Comparison of ENCODE assay signal across 26 mouse cellular contexts in the genomic region with DNA sequence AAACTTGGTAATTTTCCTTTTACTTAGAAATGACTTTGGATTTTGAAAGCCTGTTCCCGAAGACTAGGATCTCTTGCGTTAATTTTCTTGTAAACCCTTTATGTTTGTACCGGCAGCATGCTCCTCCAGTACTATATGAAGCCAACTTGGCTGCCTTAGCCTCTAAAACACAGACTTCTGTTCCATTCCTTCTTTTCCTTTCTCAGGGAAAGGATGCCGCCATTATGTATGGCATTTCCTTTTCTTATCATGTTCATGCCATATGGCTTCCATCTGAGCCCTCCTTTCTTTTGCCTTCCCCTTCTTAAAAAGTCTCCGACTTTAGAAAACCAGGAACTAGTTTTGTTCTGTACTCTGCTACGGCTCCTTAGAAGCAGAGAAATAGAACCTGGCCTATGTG.
DNase-seq lines count a peak whose midpoint lies in the region; ATAC-seq and TF ChIP-seq lines count a peak whose summit lies in the region.
"Had no signal": no experiment of that assay in that cellular context is flagged by ENCODE, and none has a peak within 500 bp of the region (broad histone marks: within the 10 kb centered on the region; RNA-seq: fewer than 3 reads in every experiment).

No protein-coding gene starts in this region.

- no peak overlapping the region for H3K27ac ChIP-seq in forebrain, embryonic 16.5 days (ENCODE audit: low read length)
- H3K27ac ChIP-seq in forebrain, embryonic 13.5 days = no peak overlapping the region
- H3K27ac ChIP-seq in layer of hippocampus, adult 2 months = peak overlapping the region; percentile 24; the same call in 1 of the 2 replicates
- H3K27ac ChIP-seq: embryonic facial prominence, embryonic 13.5 days; embryonic facial prominence, embryonic 15.5 days; forebrain, embryonic 10.5 days; forebrain, embryonic 12.5 days had no signal

- no peak for TF ChIP-seq POLR2A in brain, embryonic 14.5 days (IDR thresholded peaks at IDR 0.05; ENCODE audit: borderline replicate concordance, extremely low read depth, insufficient read depth, insufficient read length, poor library complexity, severe bottlenecking)

- no peak for TF ChIP-seq CTCF in layer of hippocampus, adult 2 months (conservative IDR thresholded peaks at IDR 0.05)
- TF ChIP-seq CTCF in brain, embryonic 14.5 days (IDR thresholded peaks at IDR 0.05; ENCODE audit: borderline replicate concordance, extremely low read depth, insufficient read depth, insufficient read length) = no peak

- no peak overlapping the region for H3K4me2 ChIP-seq in forebrain, embryonic 16.5 days (ENCODE audit: low read length)
- no peak overlapping the region for H3K4me2 ChIP-seq in forebrain, embryonic 13.5 days
- H3K4me2 ChIP-seq: embryonic facial prominence, embryonic 13.5 days; embryonic facial prominence, embryonic 15.5 days; forebrain, embryonic 12.5 days had no signal

- no peak overlapping the region for H3K9ac ChIP-seq in forebrain, embryonic 16.5 days (replicated peaks; ENCODE audit: low read depth, low read length)
- H3K9ac ChIP-seq in forebrain, embryonic 13.5 days = no peak overlapping the region
- H3K9ac ChIP-seq: embryonic facial prominence, embryonic 13.5 days; embryonic facial prominence, embryonic 15.5 days; forebrain, embryonic 12.5 days had no signal

- H3K27me3 ChIP-seq in forebrain, embryonic 16.5 days (replicated peaks; ENCODE audit: control insufficient read depth, insufficient read depth, low read length) = no peaks in the 10 kb centered on the region
- H3K27me3 ChIP-seq in forebrain, embryonic 13.5 days = no peaks in the 10 kb centered on the region
- H3K27me3 ChIP-seq: CH12.LX; embryonic facial prominence, embryonic 13.5 days; embryonic facial prominence, embryonic 15.5 days; forebrain, embryonic 12.5 days; Patski had no signal

- no peaks in the 10 kb centered on the region for H3K4me1 ChIP-seq in forebrain, embryonic 16.5 days (replicated peaks; ENCODE audit: control insufficient read depth, insufficient read depth, low read length)
- H3K4me1 ChIP-seq in forebrain, embryonic 13.5 days = no peaks in the 10 kb centered on the region
- H3K4me1 ChIP-seq: embryonic facial prominence, embryonic 13.5 days; embryonic facial prominence, embryonic 15.5 days; forebrain, embryonic 10.5 days; forebrain, embryonic 12.5 days had no signal

- H3K9me3 ChIP-seq in forebrain, embryonic 16.5 days (ENCODE audit: control insufficient read depth, low read length) = no peaks in the 10 kb centered on the region
- H3K9me3 ChIP-seq in forebrain, embryonic 13.5 days (replicated peaks) = no peaks in the 10 kb centered on the region
- H3K9me3 ChIP-seq: embryonic facial prominence, embryonic 13.5 days; embryonic facial prominence, embryonic 15.5 days; forebrain, embryonic 10.5 days; forebrain, embryonic 12.5 days; G1E had no signal

- WGBS in forebrain, embryonic 16.5 days = 75% methylated on average over 6 of the region's 6 CpGs
- 91% methylated on average over 6 of the region's 6 CpGs for WGBS in forebrain, embryonic 13.5 days

- DNase-seq in layer of hippocampus, adult 2 months (ENCODE audit: low spot score in 2 of 2) = no peak
- DNase-seq in layer of hippocampus, postnatal 36 days = no peak
- DNase-seq in brain, embryonic 14.5 days (ENCODE audit: low read depth) = peak; percentile 11
- no peak for DNase-seq in cerebellum, postnatal 10 days
- DNase-seq: adrenal gland, adult 8-10 months; adrenal gland, postnatal 14 days; adrenal gland, postnatal 36 days; B cell, adult 2 months; cerebellum, adult 11-12 months; cerebellum, adult 2 months; cerebellum, adult 9-10 months; cerebellum, postnatal 14 days; cerebellum, postnatal 36 days; embryo, embryonic 11 days had no signal

- peak; percentile 47; the same call in 1 of the 2 replicates for ATAC-seq in forebrain, embryonic 16.5 days
- no peak for ATAC-seq in forebrain, embryonic 13.5 days
- ATAC-seq: activated CD4-positive, CD25-positive, alpha-beta regulatory T cell, adult 4 months; CD4-positive, CD25-positive, alpha-beta regulatory T cell, adult 4 months; Patski had no signal

- no peak overlapping the region for H3K4me3 ChIP-seq in forebrain, embryonic 16.5 days (replicated peaks; ENCODE audit: low read length)
- no peak overlapping the region for H3K4me3 ChIP-seq in forebrain, embryonic 13.5 days
- no peak overlapping the region for H3K4me3 ChIP-seq in layer of hippocampus, adult 2 months
- H3K4me3 ChIP-seq: embryonic facial prominence, embryonic 13.5 days; embryonic facial prominence, embryonic 15.5 days; erythroblast, embryonic 14.5 days; forebrain, embryonic 10.5 days; forebrain, embryonic 12.5 days had no signal

- H3K36me3 ChIP-seq in forebrain, embryonic 16.5 days (ENCODE audit: control insufficient read depth, insufficient read depth) = no peaks in the 10 kb centered on the region
- H3K36me3 ChIP-seq in forebrain, embryonic 13.5 days (ENCODE audit: poor library complexity, severe bottlenecking) = no peaks in the 10 kb centered on the region
- H3K36me3 ChIP-seq: embryonic facial prominence, embryonic 13.5 days; embryonic facial prominence, embryonic 15.5 days; forebrain, embryonic 10.5 days; forebrain, embryonic 12.5 days; G1E had no signal
